Mouse (Mus musculus) mesoderm, embryonic 11.5 days (tissue): ENCODE data around the gene Etv5.
A peak's percentile ranks its signal among the peaks of the same experiment; 100 is the strongest.

Experiments
- DNase-seq: peaks from one replicate; pipeline ENCODE4 v3.0.0-alpha.2; 2012; ENCODE audit warnings: low read depth, low spot score

The Etv5 gene

GRCm38 (mm10) chr16:22429377-22429776 is 10.1 kb downstream of the Etv5 start:
- DNase-seq = peak; percentile 59

- DNase-seq = peak; percentile 92
Observed at GRCm38 (mm10) chr16:22428853-22429341, 10.6 kb downstream of the Etv5 start.

DNA sequence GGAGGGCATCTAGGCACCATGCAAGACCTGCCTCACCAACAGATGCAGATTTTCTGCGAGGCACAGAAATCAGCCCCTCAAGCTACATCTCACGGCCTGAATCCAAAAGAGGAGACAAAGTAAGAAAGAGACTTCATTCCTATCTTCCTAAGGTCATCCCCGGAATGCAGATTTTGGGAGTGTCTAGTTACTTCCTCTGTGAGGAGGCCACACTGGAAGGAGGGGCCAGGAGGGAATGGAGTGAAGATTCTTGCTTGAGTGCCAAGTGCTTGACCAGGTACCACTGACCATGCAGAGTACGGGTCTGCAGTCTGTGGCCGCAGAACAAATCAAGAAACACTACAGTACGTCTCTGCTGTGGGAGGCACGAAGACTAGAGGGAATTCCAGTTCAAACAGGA is 12.7 kb downstream of the Etv5 start:
- DNase-seq = no peak

GRCm38 (mm10) chr16:22422256-22422655 is 17.3 kb downstream of the Etv5 start:
- DNase-seq = no peak

GRCm38 (mm10) chr16:22417931-22418330 is 21.6 kb downstream of the Etv5 start:
- DNase-seq = no peak

- no peak for DNase-seq
Observed at GRCm38 (mm10) chr16:22417044-22417443, 22.5 kb downstream of the Etv5 start.

DNA sequence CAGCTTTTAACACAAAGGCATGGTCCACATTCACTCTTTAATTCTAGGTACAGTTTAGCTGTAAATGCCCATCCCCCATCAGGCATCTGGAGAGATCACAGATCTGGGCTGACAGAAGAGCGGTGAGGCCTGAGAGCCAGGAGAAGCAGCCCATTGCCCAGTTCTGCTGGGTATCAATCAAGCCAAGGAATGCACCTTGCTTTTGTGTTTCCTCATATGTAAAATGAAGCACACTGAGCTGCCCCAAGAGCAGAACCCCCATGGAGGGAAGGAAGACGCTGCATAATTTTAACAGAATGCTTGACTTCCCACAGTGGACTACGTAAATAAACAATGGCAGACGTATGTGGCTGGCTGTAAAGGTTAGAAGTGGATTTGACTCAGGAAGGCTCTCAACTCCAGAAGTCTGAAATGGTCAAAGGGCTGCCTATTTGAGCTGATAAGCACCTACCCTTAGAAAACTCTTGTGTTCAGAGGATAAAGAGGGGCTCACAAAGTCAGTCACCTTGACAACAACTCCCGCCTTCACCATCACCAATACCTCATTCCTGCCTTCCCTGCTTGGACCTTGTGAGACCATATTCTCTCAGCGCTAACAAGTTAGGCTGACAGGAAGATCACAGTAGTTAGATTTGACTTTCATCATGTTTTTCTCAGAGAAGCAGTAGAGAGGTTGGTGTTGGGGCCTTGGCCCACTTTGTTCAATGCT is 23.2 kb downstream of the Etv5 start:
- DNase-seq = no peak

- no peak for DNase-seq
Observed at GRCm38 (mm10) chr16:22414205-22414754, 25.2 kb downstream of the Etv5 start.

GRCm38 (mm10) chr16:22412459-22413229 is 26.9 kb downstream of the Etv5 start:
- DNase-seq = peak; percentile 33

- DNase-seq = peak; percentile 56
Observed at GRCm38 (mm10) chr16:22411764-22412163, 27.8 kb downstream of the Etv5 start.

- DNase-seq = no peak
Observed at GRCm38 (mm10) chr16:22410000-22410399, 29.5 kb downstream of the Etv5 start.

DNA sequence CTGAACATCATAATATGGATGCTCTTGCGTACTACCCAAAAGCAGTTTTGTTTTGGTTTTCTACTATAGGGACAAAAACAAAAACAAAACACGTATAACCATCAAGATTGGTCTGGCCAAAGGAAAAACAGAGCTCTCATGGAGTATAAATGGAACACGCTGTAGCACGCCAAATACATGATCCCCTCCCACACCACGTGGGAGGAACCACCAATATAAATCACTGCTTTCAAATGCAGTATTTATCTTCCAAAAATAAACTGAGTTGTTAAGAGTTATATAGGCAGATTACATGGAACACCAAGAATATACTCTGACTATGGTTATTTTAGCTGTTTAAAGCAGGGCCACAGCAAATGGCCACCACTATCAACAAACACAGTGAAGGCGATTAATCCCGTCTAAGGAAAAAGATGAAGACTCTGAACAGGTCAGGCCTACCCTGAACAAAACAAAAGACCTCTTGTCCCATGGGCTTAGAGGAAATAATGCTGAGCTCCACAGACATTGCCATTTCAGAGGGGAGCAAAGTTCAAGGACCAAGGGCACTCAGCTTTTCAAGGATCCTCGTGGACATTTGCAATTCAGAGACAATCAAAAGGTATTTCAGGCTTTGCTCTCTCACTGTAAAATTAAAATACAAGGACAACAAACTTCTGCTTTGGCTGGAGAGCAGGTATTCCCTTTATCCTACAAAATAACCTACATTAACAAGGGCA is 30.7 kb downstream of the Etv5 start:
- no peak for DNase-seq

GRCm38 (mm10) chr16:22406747-22407146 is 32.8 kb downstream of the Etv5 start:
- no peak for DNase-seq

- DNase-seq = no peak
Observed at GRCm38 (mm10) chr16:22406050-22406449, 33.5 kb downstream of the Etv5 start.

- DNase-seq = no peak
Observed at GRCm38 (mm10) chr16:22405492-22405891, 34.0 kb downstream of the Etv5 start.

DNA sequence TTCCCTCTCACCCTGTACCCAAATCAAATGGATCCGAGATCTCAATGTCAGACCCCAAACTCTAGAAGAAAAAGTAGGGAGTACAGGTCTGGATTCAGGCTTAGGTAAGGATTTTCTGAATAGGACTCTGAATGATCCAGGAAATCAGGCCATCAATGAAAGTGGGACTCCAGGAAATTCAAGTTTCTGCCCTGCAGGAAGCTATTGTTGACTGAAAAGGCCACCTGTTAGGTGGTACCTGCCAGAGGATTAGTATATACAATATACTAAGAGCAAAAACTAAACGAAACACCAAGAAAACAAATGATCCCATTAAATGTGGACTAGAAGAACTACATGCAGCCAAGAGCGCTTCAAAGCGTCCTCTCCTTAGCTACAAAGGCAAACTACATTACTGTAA is 35.8 kb downstream of the Etv5 start:
- no peak for DNase-seq

GRCm38 (mm10) chr16:22402600-22402999 is 36.9 kb downstream of the Etv5 start:
- no peak for DNase-seq

GRCm38 (mm10) chr16:22400226-22400625 is 39.3 kb downstream of the Etv5 start:
- no peak for DNase-seq

GRCm38 (mm10) chr16:22398784-22399453 is 40.6 kb downstream of the Etv5 start:
- DNase-seq = no peak

GRCm38 (mm10) chr16:22398354-22398753 is 41.2 kb downstream of the Etv5 start:
- no peak for DNase-seq

DNA sequence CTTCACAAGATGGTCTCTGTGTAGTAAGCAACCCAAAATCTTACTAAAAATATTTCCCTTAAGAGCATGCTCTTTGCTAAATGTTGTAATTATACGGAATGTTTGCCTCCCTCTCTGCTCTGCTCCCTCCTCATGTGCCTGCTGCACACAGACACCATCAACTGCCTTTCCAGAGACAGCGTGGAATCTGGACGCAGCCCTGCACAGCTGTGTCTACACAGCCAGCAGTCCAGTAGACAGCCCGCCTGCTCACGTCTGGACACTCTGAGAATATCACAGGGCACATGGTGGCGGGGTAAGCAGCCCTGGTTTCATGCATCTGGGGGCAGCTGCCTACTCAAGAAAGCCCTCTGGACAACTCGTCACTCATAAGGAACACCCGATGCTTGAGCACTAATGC is 43.1 kb downstream of the Etv5 start:
- no peak for DNase-seq
